Mouse (Mus musculus): Measurements from ENCODE around the gene Plekhj1. TPM values are rescaled to one million over a fixed set of nuclear protein-coding genes. Genes with fewer than 3 reads are reported as not detected.

The Plekhj1 gene
- polyA plus RNA-seq, 1 experiment from 2014 or later: 139 TPM

DNA sequence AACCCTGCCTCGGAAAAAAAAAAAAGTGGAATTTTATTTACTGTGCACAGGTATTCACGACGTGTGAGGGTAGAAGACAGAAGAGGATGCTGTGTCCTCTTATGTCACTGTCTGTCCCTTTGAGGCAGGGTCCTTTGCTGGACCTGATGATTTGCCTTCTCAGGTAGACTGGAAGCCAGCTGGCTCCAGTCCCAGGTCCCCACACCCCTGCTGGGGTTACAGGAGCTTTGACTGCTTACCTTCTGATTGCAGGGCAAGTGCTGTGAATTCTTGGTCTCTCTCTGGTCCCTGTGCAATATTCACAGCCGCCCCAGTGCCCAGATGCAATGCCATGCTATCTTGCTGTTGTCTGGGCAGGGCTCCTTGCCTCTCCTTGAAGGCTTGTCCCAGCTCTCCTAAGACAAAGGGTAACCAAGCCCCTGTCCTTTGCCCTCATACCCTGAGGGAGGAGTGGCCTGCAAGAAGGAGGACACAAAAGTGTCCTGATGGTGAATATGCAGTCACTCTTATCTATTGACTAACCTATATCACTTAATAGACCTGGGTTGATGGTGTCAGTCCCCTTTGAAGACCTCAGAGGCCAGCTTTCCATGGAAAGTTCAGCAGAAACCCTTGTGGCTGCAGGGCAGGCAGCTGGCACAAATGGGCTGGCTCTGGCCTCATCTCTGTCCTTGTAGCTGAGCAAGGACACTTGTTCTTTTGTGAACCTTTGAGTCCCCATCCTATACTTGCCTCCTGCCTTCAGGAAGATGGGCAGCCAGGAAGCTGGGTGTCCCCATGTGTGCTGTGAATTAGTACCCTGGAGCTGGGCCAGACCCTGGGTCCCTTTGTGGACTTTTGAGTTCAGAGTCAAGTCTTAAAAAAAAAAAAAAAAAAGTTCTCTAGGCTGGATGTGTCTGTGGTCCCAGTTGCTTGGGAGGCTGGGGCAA, 37.6 kb downstream of the Plekhj1 start:
- Histone ChIP-seq H3K4me1 (peaks cover 40% of the 10 kb centered on the region), H3K27me3 (no peaks in the 10 kb centered on the region), H3K4me3 (no peak overlapping the region), H3K9me3 (replicated peaks) (no peaks in the 10 kb centered on the region), H3K9ac (no peak overlapping the region), H3K36me3 (peaks cover 15% of the 10 kb centered on the region), H3K4me2 (replicated peaks) (no peak overlapping the region), H3K27ac (no peak overlapping the region)
- no peak for ATAC-seq (ENCODE audit: low FRiP score)
- 86% methylated on average over 4 of the region's 4 CpGs for WGBS

DNA sequence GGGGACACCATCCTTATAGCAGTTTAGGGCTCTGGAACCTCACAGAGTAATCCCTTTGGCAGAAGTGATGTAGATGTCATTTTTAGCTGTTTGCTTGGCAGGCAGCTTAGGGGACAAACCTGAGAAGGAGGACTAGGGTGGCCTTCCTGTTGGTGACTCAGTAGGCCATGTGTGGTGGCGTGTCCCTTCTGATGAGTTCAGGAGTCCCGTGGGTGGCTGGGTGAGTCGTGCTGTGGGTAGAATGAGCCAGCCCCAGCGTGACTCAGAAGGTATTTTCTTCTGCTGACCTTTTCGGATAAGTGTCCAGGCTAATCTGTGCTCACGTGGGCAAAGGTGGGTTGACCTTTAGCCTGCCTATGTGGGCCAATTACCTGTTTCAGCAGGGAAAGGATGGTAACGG, 39.8 kb downstream of the Plekhj1 start:
- no peak overlapping the region for H3K4me3 ChIP-seq
- H3K27ac ChIP-seq: no peak overlapping the region
- ATAC-seq (ENCODE audit: low FRiP score): no peak
- 85% methylated on average over 7 of the region's 7 CpGs for WGBS
- no peaks in the 10 kb centered on the region for H3K9me3 ChIP-seq (replicated peaks)
- H3K36me3 ChIP-seq: no peaks in the 10 kb centered on the region
- no peak overlapping the region for H3K9ac ChIP-seq
- no peaks in the 10 kb centered on the region for H3K27me3 ChIP-seq
- H3K4me2 ChIP-seq (replicated peaks): no peak overlapping the region
- H3K4me1 ChIP-seq: peaks cover 42% of the 10 kb centered on the region

DNA sequence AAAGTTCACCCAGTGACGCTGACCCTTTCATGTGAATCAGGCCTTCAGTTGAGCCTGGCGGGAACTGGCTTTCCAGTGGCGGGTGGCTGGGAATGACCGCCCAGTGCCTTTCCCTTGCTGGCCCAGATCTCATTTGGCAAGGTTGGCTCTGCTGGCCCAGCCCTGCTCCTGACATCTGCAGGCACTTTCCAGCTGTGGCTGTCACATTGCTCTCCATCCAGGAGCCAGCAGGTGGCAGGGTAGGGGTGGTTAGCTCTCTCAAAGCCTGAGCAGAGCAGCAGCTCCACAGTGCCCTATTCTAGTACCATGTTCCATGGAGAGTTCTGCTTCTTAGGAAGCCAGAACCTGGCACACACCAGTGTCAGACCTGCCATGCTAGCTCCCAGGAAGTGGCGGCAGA, 40.7 kb downstream of the Plekhj1 start:
- no peak overlapping the region for H3K9ac ChIP-seq
- H3K4me3 ChIP-seq: no peak overlapping the region
- H3K4me1 ChIP-seq: peaks cover 42% of the 10 kb centered on the region
- H3K36me3 ChIP-seq: no peaks in the 10 kb centered on the region
- no peaks in the 10 kb centered on the region for H3K9me3 ChIP-seq (replicated peaks)
- no peaks in the 10 kb centered on the region for H3K27me3 ChIP-seq
- H3K27ac ChIP-seq: no peak overlapping the region
- ATAC-seq (ENCODE audit: low FRiP score): no peak
- peak overlapping the region; percentile 3; the same call in 1 of the 2 replicates for H3K4me2 ChIP-seq (replicated peaks)
- 44% methylated on average over 5 of the region's 5 CpGs for WGBS

DNA sequence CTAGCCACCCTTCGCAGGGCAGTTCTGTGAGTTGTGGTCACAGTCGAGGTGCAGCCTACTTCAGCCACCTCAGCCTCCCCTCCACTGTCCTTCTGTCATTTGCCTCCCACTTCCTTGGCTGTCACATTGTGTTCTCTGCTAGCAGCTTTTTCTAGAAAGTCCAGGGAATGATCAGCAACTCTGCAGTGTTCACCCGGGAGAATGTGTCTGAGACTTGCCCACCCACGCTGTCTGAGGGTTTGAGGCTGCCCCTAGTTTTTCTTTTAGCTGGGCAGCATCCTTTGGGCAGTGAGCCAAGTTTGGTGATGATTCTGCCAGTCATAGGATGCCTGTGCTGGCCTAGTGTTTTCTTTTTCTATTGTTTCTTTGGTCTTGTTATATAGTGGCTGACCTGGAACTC, 41.5 kb downstream of the Plekhj1 start:
- no peak overlapping the region for H3K4me3 ChIP-seq
- 83% methylated on average over 4 of the region's 4 CpGs for WGBS
- peaks cover 49% of the 10 kb centered on the region for H3K4me1 ChIP-seq

DNA sequence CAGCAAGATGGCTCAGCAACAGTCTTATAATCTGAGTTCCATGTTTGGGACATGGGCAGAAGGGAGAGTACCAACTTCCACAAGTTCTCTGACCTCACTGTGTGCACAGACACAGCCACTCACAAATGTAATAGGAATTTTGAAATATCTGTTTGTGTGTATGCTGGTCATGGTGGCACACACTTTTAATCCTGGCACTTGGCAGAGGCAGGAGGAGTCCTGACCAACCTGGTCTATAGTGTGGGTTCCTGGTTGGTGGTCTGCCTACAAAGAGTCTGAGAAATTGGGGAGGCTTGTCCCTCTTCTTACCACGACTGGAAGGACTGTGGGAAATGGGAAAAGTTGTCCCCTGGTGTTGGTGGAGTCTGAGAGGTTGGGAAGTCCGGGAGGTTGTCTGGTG, 41.9 kb downstream of the Plekhj1 start:
- no peak overlapping the region for H3K27ac ChIP-seq
- peaks cover 47% of the 10 kb centered on the region for H3K4me1 ChIP-seq
- H3K36me3 ChIP-seq: no peaks in the 10 kb centered on the region
- ATAC-seq (ENCODE audit: low FRiP score): no peak
- H3K9ac ChIP-seq: peak overlapping the region; percentile 99
- no peaks in the 10 kb centered on the region; the same call in 1 of the 2 replicates for H3K27me3 ChIP-seq
- H3K9me3 ChIP-seq (replicated peaks): no peaks in the 10 kb centered on the region
- peak overlapping the region; percentile 99 for H3K4me2 ChIP-seq (replicated peaks)
- WGBS: 61% methylated on average over 2 of the region's 2 CpGs
- peak overlapping the region; percentile 97 for H3K4me3 ChIP-seq

More for the DNA sequence above, 41.5 kb downstream of the Plekhj1 start:
- H3K27me3 ChIP-seq: no peaks in the 10 kb centered on the region
- 0 out of 2 replicates have a peak overlapping the region, but pooled peaks have one; percentile 32 for H3K9ac ChIP-seq
- H3K36me3 ChIP-seq: no peaks in the 10 kb centered on the region
- peak overlapping the region; percentile 99 for H3K4me2 ChIP-seq (replicated peaks)
- H3K27ac ChIP-seq: no peak overlapping the region
- ATAC-seq (ENCODE audit: low FRiP score): no peak
- no peaks in the 10 kb centered on the region for H3K9me3 ChIP-seq (replicated peaks)

DNA sequence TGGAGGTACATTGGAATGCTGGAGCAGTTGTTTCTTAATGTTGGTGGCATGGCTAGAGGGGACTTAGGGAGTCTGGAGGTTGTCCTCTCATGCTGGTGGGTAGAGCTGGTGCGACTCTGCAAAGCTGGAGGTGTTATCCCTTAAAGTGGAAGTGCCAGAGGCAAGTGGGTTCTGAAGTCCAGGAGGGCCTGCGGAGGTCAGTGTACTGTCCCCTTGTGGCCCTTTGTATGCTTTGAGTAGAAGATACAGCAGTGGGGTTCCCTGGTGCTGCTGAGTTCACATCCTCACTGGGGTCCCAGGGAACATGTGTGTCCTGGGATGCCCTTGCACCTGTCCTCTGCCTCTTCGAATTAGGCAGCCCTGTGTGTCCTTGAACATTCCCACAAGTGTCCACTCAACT, 42.3 kb downstream of the Plekhj1 start:
- H3K4me3 ChIP-seq: peak overlapping the region; percentile 97
- H3K9ac ChIP-seq: peak overlapping the region; percentile 99
- no peaks in the 10 kb centered on the region; the same call in 1 of the 2 replicates for H3K27me3 ChIP-seq
- no peak overlapping the region for H3K27ac ChIP-seq
- WGBS: 31% methylated on average over 3 of the region's 3 CpGs
- H3K4me1 ChIP-seq: peaks cover 45% of the 10 kb centered on the region
- no peak for ATAC-seq (ENCODE audit: low FRiP score)
- peak overlapping the region; percentile 99 for H3K4me2 ChIP-seq (replicated peaks)
- H3K9me3 ChIP-seq (replicated peaks): no peaks in the 10 kb centered on the region
- no peaks in the 10 kb centered on the region for H3K36me3 ChIP-seq

DNA sequence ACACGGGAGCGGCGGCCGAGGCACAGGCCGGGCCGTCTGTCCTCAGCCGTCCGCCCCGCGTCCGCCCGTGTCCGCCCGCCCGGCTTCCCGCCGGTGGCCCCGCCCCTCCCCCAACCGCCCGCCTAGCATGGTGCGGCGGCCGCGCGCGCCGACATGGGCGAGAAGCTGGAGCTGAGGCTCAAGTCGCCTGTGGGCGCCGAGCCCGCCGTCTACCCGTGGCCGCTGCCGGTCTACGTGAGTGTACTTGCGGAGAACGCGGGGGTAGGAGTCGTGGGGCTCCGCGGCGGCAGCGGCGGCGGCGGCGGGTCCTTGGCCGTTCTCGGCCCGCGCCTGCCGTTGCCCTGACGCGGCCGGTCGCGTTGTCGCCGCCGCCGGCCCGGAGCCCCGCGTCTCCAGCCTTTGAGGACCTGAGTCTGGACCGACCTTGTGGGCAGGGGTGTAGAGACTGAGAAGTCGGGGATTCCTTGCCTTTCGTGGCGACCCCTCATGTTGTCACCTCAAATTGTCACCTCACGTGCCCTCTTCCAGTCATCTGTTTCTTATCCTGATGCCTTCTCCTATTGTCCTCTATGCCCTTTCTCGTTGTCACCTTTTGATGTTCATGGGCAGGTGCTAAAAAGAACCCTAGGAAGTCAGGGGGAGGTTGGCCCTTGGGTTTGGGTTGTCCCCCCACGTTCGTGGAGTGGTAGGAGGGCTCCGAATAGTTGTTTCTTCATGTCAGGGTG, 43.0 kb downstream of the Plekhj1 start:
- ATAC-seq (ENCODE audit: low FRiP score): no peak; the same call in 1 of the 2 replicates
- H3K4me2 ChIP-seq (replicated peaks): peak overlapping the region; percentile 99
- H3K27ac ChIP-seq: peak overlapping the region; percentile 88
- peaks cover 45% of the 10 kb centered on the region for H3K4me1 ChIP-seq
- peak overlapping the region; percentile 99 for H3K9ac ChIP-seq
- no peaks in the 10 kb centered on the region; the same call in 1 of the 2 replicates for H3K27me3 ChIP-seq
- H3K4me3 ChIP-seq: peak overlapping the region; percentile 97
- no peaks in the 10 kb centered on the region for H3K9me3 ChIP-seq (replicated peaks)
- H3K36me3 ChIP-seq: no peaks in the 10 kb centered on the region
- 1% methylated on average over 60 of the region's 75 CpGs for WGBS

DNA sequence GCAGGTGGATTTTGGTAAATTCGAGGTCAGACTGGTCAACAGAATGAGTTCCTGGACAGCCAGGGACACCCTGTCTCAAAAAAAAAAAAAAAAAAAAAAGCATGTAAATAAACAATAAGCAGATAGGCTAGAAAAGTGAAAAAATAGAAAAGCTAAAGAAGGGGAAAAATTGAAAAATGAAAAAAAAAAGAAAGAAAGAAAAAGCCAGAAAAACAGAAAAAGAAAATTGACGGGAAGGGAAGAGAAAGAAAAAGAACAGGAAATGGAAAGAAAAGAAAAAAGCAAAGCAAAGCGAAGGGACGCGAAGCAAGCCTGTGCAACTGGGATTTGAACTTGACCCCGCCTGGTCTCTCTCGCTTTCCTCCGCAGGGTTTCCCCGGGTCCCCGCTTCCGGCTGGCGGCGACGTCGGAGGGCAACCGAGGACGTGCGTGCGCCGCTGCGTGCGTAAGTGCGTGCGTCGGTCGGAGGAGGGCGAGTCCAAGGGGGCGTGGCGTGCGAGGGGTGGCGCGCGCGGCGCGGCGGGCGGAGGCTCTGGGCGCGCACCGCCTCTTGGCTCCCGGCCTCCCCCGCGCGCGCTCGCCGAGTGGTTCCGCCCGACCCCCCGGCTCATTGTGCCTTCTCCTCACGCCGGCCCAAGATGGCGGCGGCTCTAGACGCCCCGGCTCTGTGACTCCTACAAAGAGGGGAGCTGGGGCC, 43.7 kb downstream of the Plekhj1 start, which contains the start of gene Dot1l:
Gene Dot1l (plus strand): TSS at position 613 of the 697 bp plus-strand sequence.
- peak within 1 kb of the TSS; percentile 97 for H3K4me3 ChIP-seq
- H3K36me3 ChIP-seq: no peaks in the 10 kb centered on the region
- ATAC-seq (ENCODE audit: low FRiP score): peak; percentile 93
- H3K27me3 ChIP-seq: no peaks in the 10 kb centered on the region; the same call in 1 of the 2 replicates
- H3K9me3 ChIP-seq (replicated peaks): no peaks in the 10 kb centered on the region
- 1% methylated on average over 33 of the region's 57 CpGs for WGBS
- peak within 1 kb of the TSS; percentile 99 for H3K4me2 ChIP-seq (replicated peaks)
- peaks cover 41% of the 10 kb centered on the region for H3K4me1 ChIP-seq
- peak within 1 kb of the TSS; percentile 99 for H3K9ac ChIP-seq
- peak within 1 kb of the TSS; percentile 88 for H3K27ac ChIP-seq

DNA sequence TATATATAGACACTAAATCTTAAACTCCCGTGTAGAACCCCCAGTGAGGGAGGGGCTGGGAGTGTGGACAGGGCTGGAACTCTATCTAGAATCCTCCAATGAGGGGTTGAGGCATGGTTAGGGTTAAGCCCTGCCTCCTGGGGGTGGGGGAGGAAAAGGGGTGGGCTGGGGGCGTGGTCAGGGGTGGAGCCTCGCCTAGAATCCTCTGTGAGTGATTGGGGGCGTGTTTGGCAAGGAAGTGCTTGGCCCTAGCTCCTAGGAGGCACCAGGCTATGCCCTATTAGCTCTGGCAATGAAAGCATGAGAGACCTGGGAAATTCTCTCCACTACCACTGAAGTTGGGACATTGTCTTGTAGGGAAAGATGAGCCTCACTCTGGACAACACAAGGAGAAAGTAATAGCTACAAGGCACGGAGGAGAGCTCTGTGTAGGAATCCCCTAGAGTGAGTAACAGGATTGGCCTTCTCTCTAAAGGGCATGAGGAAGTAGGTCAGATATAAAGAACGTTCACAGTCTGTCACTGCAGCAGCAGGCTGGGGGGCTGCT, 46.3 kb downstream of the Plekhj1 start:
- ATAC-seq (ENCODE audit: low FRiP score): peak; percentile 18; the same call in 1 of the 2 replicates
- Histone ChIP-seq H3K9ac (no peak overlapping the region), H3K9me3 (replicated peaks) (no peaks in the 10 kb centered on the region), H3K4me3 (peak overlapping the region; percentile 7; the same call in 1 of the 2 replicates), H3K4me2 (replicated peaks) (peak overlapping the region; percentile 38), H3K36me3 (no peaks in the 10 kb centered on the region), H3K4me1 (peaks cover 23% of the 10 kb centered on the region), H3K27ac (no peak overlapping the region), H3K27me3 (no peaks in the 10 kb centered on the region; the same call in 1 of the 2 replicates)
- 6% methylated on average over 6 of the region's 6 CpGs for WGBS

DNA sequence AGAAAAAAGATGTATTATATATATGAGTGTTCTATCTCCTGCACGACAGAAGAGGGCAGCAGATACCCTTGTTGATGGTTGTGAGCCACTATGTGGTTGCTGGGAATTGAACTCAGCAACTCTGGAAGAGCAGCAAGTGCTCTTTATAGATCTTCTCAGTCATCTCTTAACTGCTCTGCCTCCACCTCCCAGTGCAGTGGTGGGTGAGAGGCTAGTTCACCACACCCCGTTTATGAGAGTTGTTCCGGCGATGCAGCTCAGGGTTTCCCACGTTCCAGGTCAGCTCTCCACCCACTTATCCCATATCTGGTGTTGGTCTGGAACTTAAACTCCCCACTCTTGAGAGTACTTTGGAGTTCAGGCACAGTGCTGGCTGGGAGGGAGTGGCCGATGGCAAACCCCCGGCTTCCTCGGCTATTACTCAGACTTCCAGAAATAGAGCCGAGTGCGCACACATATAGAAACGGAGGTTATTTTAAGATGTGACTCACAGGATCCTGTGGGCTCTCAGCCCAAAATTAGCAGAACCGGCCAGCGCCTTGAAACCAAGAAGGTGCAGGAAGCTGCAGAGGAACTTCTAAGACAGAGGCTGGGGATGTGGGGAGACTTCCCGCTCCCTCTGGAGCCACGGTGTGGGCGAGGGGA, 47.1 kb downstream of the Plekhj1 start:
- WGBS: 18% methylated on average over 16 of the region's 16 CpGs
- Histone ChIP-seq H3K4me1 (peaks cover 15% of the 10 kb centered on the region), H3K27me3 (no peaks in the 10 kb centered on the region; the same call in 1 of the 2 replicates), H3K36me3 (no peaks in the 10 kb centered on the region), H3K27ac (no peak overlapping the region), H3K9ac (no peak overlapping the region), H3K9me3 (replicated peaks) (no peaks in the 10 kb centered on the region), H3K4me2 (replicated peaks) (peak overlapping the region; percentile 38), H3K4me3 (no peak overlapping the region)
- ATAC-seq (ENCODE audit: low FRiP score): no peak

DNA sequence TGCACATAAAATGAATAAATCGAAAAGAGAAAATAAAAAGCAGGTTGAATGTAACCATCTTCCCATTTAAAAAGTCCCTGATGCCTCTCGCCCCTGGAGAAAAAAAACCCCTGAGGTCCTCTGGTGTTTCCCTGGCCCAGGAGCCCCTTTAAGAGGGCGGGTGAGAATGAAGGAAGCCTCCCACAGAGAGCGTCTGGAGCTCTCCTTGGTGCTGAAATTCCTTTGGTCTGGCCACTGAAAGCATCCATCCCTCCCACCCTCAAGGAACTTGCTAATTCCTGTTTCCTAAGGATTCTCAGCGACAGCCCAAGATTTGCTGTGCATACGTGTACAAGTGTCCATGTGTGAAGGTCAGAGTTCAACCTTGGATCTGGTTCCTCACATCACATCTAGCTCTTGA, 49.8 kb downstream of the Plekhj1 start:
- Histone ChIP-seq H3K9ac (no peak overlapping the region), H3K4me2 (replicated peaks) (no peak overlapping the region), H3K27me3 (no peaks in the 10 kb centered on the region; the same call in 1 of the 2 replicates), H3K4me3 (no peak overlapping the region), H3K27ac (no peak overlapping the region), H3K9me3 (replicated peaks) (no peaks in the 10 kb centered on the region), H3K36me3 (no peaks in the 10 kb centered on the region), H3K4me1 (peaks cover 8% of the 10 kb centered on the region)
- ATAC-seq (ENCODE audit: low FRiP score): no peak
- 10% methylated on average over 6 of the region's 6 CpGs for WGBS
